Mouse (Mus musculus) kidney, postnatal 4 days (tissue): ENCODE measurements around the gene Ppm1a.
"Not testable (repeated sequence)": the region's sequence is repeated elsewhere in the genome, so short reads cannot be mapped to it uniquely, and the experiment has no call there.

Experiments used
- DNase-seq, 2 experiments: peaks; one replicate each; pipeline ENCODE4 v3.0.0; 2021; ENCODE audit warnings: mixed read lengths in 2 of 2

Ppm1a gene

GRCm38 (mm10) chr12:72762502-72762901 lies 5.2 kb downstream of the Ppm1a start:
- no peak for DNase-seq

- DNase-seq: no peak
Observed at GRCm38 (mm10) chr12:72763156-72763555, 5.9 kb downstream of the Ppm1a start.

GRCm38 (mm10) chr12:72767809-72768208 lies 10.6 kb downstream of the Ppm1a start:
- DNase-seq: no peak

GRCm38 (mm10) chr12:72768230-72768629 lies 11.0 kb downstream of the Ppm1a start:
- DNase-seq: no peak

GRCm38 (mm10) chr12:72769546-72770230 lies 12.4 kb downstream of the Ppm1a start:
- no peak for DNase-seq

- DNase-seq: no peak
Observed at GRCm38 (mm10) chr12:72771153-72771552, 13.9 kb downstream of the Ppm1a start.

GRCm38 (mm10) chr12:72771711-72772110 lies 14.5 kb downstream of the Ppm1a start:
- no peak for DNase-seq

GRCm38 (mm10) chr12:72773921-72774320 lies 16.7 kb downstream of the Ppm1a start:
- DNase-seq: no peak

GRCm38 (mm10) chr12:72777244-72777643 lies 20.0 kb downstream of the Ppm1a start:
- no peak for DNase-seq

GRCm38 (mm10) chr12:72780136-72780535 lies 22.9 kb downstream of the Ppm1a start:
- no peak for DNase-seq

GRCm38 (mm10) chr12:72782786-72783185 lies 25.5 kb downstream of the Ppm1a start:
- not testable (repeated sequence) for DNase-seq

- no peak for DNase-seq
Observed at GRCm38 (mm10) chr12:72785183-72785930, 28.1 kb downstream of the Ppm1a start.

GRCm38 (mm10) chr12:72786551-72786950 lies 29.3 kb downstream of the Ppm1a start:
- peak in 1 of 2 experiments; percentile 23 for DNase-seq

GRCm38 (mm10) chr12:72786986-72787385 lies 29.7 kb downstream of the Ppm1a start:
- DNase-seq: peak in 1 of 2 experiments; percentile 16

- no peak for DNase-seq
Observed at GRCm38 (mm10) chr12:72790538-72790937, 33.3 kb downstream of the Ppm1a start.

- DNase-seq: no peak
Observed at GRCm38 (mm10) chr12:72792320-72793091, 35.3 kb downstream of the Ppm1a start.

GRCm38 (mm10) chr12:72793983-72794382 lies 36.7 kb downstream of the Ppm1a start:
- no peak for DNase-seq

- no peak for DNase-seq
Observed at GRCm38 (mm10) chr12:72809798-72810197, 52.5 kb downstream of the Ppm1a start.

GRCm38 (mm10) chr12:72811588-72811987 lies 54.3 kb downstream of the Ppm1a start:
- no peak for DNase-seq

- peak; percentile 50 to 64 for DNase-seq
Observed at GRCm38 (mm10) chr12:72820940-72821431, 63.7 kb downstream of the Ppm1a start.

- no peak for DNase-seq
Observed at GRCm38 (mm10) chr12:72821589-72821988, 64.3 kb downstream of the Ppm1a start.

- no peak for DNase-seq
Observed at GRCm38 (mm10) chr12:72825656-72826055, 68.4 kb downstream of the Ppm1a start.

GRCm38 (mm10) chr12:72828846-72829556 lies 71.7 kb downstream of the Ppm1a start:
- no peak for DNase-seq
